Mouse (Mus musculus): ENCODE results near the gene Tcea3. TPM values are rescaled to one million over a fixed set of nuclear protein-coding genes. Genes with fewer than 3 reads are reported as not detected.

Gene Tcea3
- polyA plus RNA-seq, 1 experiment from 2014 or later = 19.8 TPM

- peaks cover 2% of the 10 kb centered on the region; the same call in 1 of the 2 replicates for H3K36me3 ChIP-seq (ENCODE audit: control insufficient read depth, insufficient read depth, low read length)
- no peaks in the 10 kb centered on the region for H3K9me3 ChIP-seq (ENCODE audit: control insufficient read depth, low read depth, low read length)
- 47% methylated on average over 8 of the region's 8 CpGs for WGBS
- no peak overlapping the region for H3K4me3 ChIP-seq (ENCODE audit: low read depth, low read length)
- no peak overlapping the region for H3K9ac ChIP-seq (replicated peaks; ENCODE audit: low read depth, low read length)
- H3K27me3 ChIP-seq (ENCODE audit: control insufficient read depth, insufficient read depth, low read length) = 0 out of 2 replicates have a peak, but pooled peaks cover 10% of the 10 kb centered on the region
- ATAC-seq (ENCODE audit: insufficient number of reproducible peaks, insufficient read depth, low FRiP score, low read depth) = no peak
- no peak overlapping the region for H3K27ac ChIP-seq (ENCODE audit: low read length)
- H3K4me2 ChIP-seq (replicated peaks; ENCODE audit: low read depth, low read length) = no peak overlapping the region
- peaks cover 12% of the 10 kb centered on the region for H3K4me1 ChIP-seq (ENCODE audit: control insufficient read depth, insufficient read depth, low read length)
Measured at GRCm38 (mm10) chr4:136242065-136242703, 5.3 kb upstream of the Tcea3 start.

- Histone ChIP-seq H3K36me3 (ENCODE audit: control insufficient read depth, insufficient read depth, low read length) (peaks cover 2% of the 10 kb centered on the region; the same call in 1 of the 2 replicates), H3K4me3 (ENCODE audit: low read depth, low read length) (no peak overlapping the region), H3K27me3 (ENCODE audit: control insufficient read depth, insufficient read depth, low read length) (0 out of 2 replicates have a peak, but pooled peaks cover 11% of the 10 kb centered on the region), H3K4me1 (ENCODE audit: control insufficient read depth, insufficient read depth, low read length) (peaks cover 17% of the 10 kb centered on the region), H3K9me3 (ENCODE audit: control insufficient read depth, low read depth, low read length) (no peaks in the 10 kb centered on the region), H3K27ac (ENCODE audit: low read length) (no peak overlapping the region), H3K9ac (replicated peaks; ENCODE audit: low read depth, low read length) (no peak overlapping the region), H3K4me2 (replicated peaks; ENCODE audit: low read depth, low read length) (no peak overlapping the region)
- ATAC-seq (ENCODE audit: insufficient number of reproducible peaks, insufficient read depth, low FRiP score, low read depth) = no peak
- 85% methylated on average over 7 of the region's 7 CpGs for WGBS
Measured at GRCm38 (mm10) chr4:136242728-136243127, 4.8 kb upstream of the Tcea3 start.

- Histone ChIP-seq H3K36me3 (ENCODE audit: control insufficient read depth, insufficient read depth, low read length) (peaks cover 2% of the 10 kb centered on the region; the same call in 1 of the 2 replicates), H3K4me2 (replicated peaks; ENCODE audit: low read depth, low read length) (no peak overlapping the region), H3K4me1 (ENCODE audit: control insufficient read depth, insufficient read depth, low read length) (peaks cover 32% of the 10 kb centered on the region), H3K9me3 (ENCODE audit: control insufficient read depth, low read depth, low read length) (no peaks in the 10 kb centered on the region), H3K27me3 (ENCODE audit: control insufficient read depth, insufficient read depth, low read length) (0 out of 2 replicates have a peak, but pooled peaks cover 11% of the 10 kb centered on the region), H3K27ac (ENCODE audit: low read length) (no peak overlapping the region), H3K9ac (replicated peaks; ENCODE audit: low read depth, low read length) (no peak overlapping the region), H3K4me3 (ENCODE audit: low read depth, low read length) (no peak overlapping the region)
- 69% methylated on average over 7 of the region's 7 CpGs for WGBS
- no peak for ATAC-seq (ENCODE audit: insufficient number of reproducible peaks, insufficient read depth, low FRiP score, low read depth)
Measured at GRCm38 (mm10) chr4:136244208-136244607, 3.3 kb upstream of the Tcea3 start.

GRCm38 (mm10) chr4:136245681-136246080 lies 1.8 kb upstream of the Tcea3 start:
- Histone ChIP-seq H3K4me3 (ENCODE audit: low read depth, low read length) (no peak overlapping the region), H3K27ac (ENCODE audit: low read length) (no peak overlapping the region), H3K9me3 (ENCODE audit: control insufficient read depth, low read depth, low read length) (no peaks in the 10 kb centered on the region), H3K9ac (replicated peaks; ENCODE audit: low read depth, low read length) (no peak overlapping the region), H3K27me3 (ENCODE audit: control insufficient read depth, insufficient read depth, low read length) (0 out of 2 replicates have a peak, but pooled peaks cover 11% of the 10 kb centered on the region), H3K36me3 (ENCODE audit: control insufficient read depth, insufficient read depth, low read length) (peaks cover 2% of the 10 kb centered on the region; the same call in 1 of the 2 replicates), H3K4me1 (ENCODE audit: control insufficient read depth, insufficient read depth, low read length) (peaks cover 37% of the 10 kb centered on the region), H3K4me2 (replicated peaks; ENCODE audit: low read depth, low read length) (no peak overlapping the region)
- 42% methylated on average over 5 of the region's 5 CpGs for WGBS
- no peak for ATAC-seq (ENCODE audit: insufficient number of reproducible peaks, insufficient read depth, low FRiP score, low read depth)

- ATAC-seq (ENCODE audit: insufficient number of reproducible peaks, insufficient read depth, low FRiP score, low read depth) = no peak
- H3K4me3 ChIP-seq (ENCODE audit: low read depth, low read length) = no peak overlapping the region
- 8% methylated on average over 12 of the region's 12 CpGs for WGBS
- H3K36me3 ChIP-seq (ENCODE audit: control insufficient read depth, insufficient read depth, low read length) = peaks cover 2% of the 10 kb centered on the region; the same call in 1 of the 2 replicates
- H3K9ac ChIP-seq (replicated peaks; ENCODE audit: low read depth, low read length) = no peak overlapping the region
- no peaks in the 10 kb centered on the region for H3K9me3 ChIP-seq (ENCODE audit: control insufficient read depth, low read depth, low read length)
- 0 out of 2 replicates have a peak, but pooled peaks cover 11% of the 10 kb centered on the region for H3K27me3 ChIP-seq (ENCODE audit: control insufficient read depth, insufficient read depth, low read length)
- no peak overlapping the region; the same call in 1 of the 2 replicates for H3K4me2 ChIP-seq (replicated peaks; ENCODE audit: low read depth, low read length)
- H3K27ac ChIP-seq (ENCODE audit: low read length) = no peak overlapping the region
- peaks cover 37% of the 10 kb centered on the region for H3K4me1 ChIP-seq (ENCODE audit: control insufficient read depth, insufficient read depth, low read length)
Measured at GRCm38 (mm10) chr4:136246568-136246969, 960 bp upstream of the Tcea3 start.

GRCm38 (mm10) chr4:136247386-136247728 lies 172 bp upstream of the Tcea3 start:
- Histone ChIP-seq H3K4me3 (ENCODE audit: low read depth, low read length) (peak overlapping the region; percentile 56), H3K9me3 (ENCODE audit: control insufficient read depth, low read depth, low read length) (no peaks in the 10 kb centered on the region), H3K4me1 (ENCODE audit: control insufficient read depth, insufficient read depth, low read length) (peaks cover 37% of the 10 kb centered on the region), H3K27me3 (ENCODE audit: control insufficient read depth, insufficient read depth, low read length) (0 out of 2 replicates have a peak, but pooled peaks cover 11% of the 10 kb centered on the region), H3K9ac (replicated peaks; ENCODE audit: low read depth, low read length) (no peak overlapping the region), H3K4me2 (replicated peaks; ENCODE audit: low read depth, low read length) (peak overlapping the region; percentile 92), H3K27ac (ENCODE audit: low read length) (no peak overlapping the region), H3K36me3 (ENCODE audit: control insufficient read depth, insufficient read depth, low read length) (peaks cover 2% of the 10 kb centered on the region; the same call in 1 of the 2 replicates)
- WGBS = 4% methylated on average over 14 of the region's 14 CpGs
- no peak for ATAC-seq (ENCODE audit: insufficient number of reproducible peaks, insufficient read depth, low FRiP score, low read depth)

GRCm38 (mm10) chr4:136248464-136249331 lies 1.2 kb downstream of the Tcea3 start:
- peak overlapping the region; percentile 38; the same call in 1 of the 2 replicates for H3K9ac ChIP-seq (replicated peaks; ENCODE audit: low read depth, low read length)
- WGBS = 2% methylated on average over 37 of the region's 37 CpGs
- no peak overlapping the region for H3K27ac ChIP-seq (ENCODE audit: low read length)
- H3K9me3 ChIP-seq (ENCODE audit: control insufficient read depth, low read depth, low read length) = no peaks in the 10 kb centered on the region
- H3K36me3 ChIP-seq (ENCODE audit: control insufficient read depth, insufficient read depth, low read length) = no peaks in the 10 kb centered on the region; the same call in 1 of the 2 replicates
- H3K4me3 ChIP-seq (ENCODE audit: low read depth, low read length) = peak overlapping the region; percentile 56
- peak overlapping the region; percentile 92 for H3K4me2 ChIP-seq (replicated peaks; ENCODE audit: low read depth, low read length)
- ATAC-seq (ENCODE audit: insufficient number of reproducible peaks, insufficient read depth, low FRiP score, low read depth) = no peak
- 0 out of 2 replicates have a peak, but pooled peaks cover 11% of the 10 kb centered on the region for H3K27me3 ChIP-seq (ENCODE audit: control insufficient read depth, insufficient read depth, low read length)
- peaks cover 37% of the 10 kb centered on the region for H3K4me1 ChIP-seq (ENCODE audit: control insufficient read depth, insufficient read depth, low read length)

GRCm38 (mm10) chr4:136249332-136249647 lies 1.8 kb downstream of the Tcea3 start:
- Histone ChIP-seq H3K9me3 (ENCODE audit: control insufficient read depth, low read depth, low read length) (no peaks in the 10 kb centered on the region), H3K27me3 (ENCODE audit: control insufficient read depth, insufficient read depth, low read length) (0 out of 2 replicates have a peak, but pooled peaks cover 11% of the 10 kb centered on the region), H3K4me2 (replicated peaks; ENCODE audit: low read depth, low read length) (peak overlapping the region; percentile 92), H3K4me3 (ENCODE audit: low read depth, low read length) (peak overlapping the region; percentile 56; the same call in 1 of the 2 replicates), H3K4me1 (ENCODE audit: control insufficient read depth, insufficient read depth, low read length) (peaks cover 37% of the 10 kb centered on the region), H3K9ac (replicated peaks; ENCODE audit: low read depth, low read length) (no peak overlapping the region), H3K27ac (ENCODE audit: low read length) (no peak overlapping the region), H3K36me3 (ENCODE audit: control insufficient read depth, insufficient read depth, low read length) (no peaks in the 10 kb centered on the region; the same call in 1 of the 2 replicates)
- 22% methylated on average over 11 of the region's 11 CpGs for WGBS
- no peak for ATAC-seq (ENCODE audit: insufficient number of reproducible peaks, insufficient read depth, low FRiP score, low read depth)

Measured in stomach, embryonic 14.5 days (tissue).